Mouse (Mus musculus) intestine, postnatal 0 days (tissue): Measurements from ENCODE around the gene Fryl. TPM values are rescaled to one million over a fixed set of nuclear protein-coding genes. Genes with fewer than 3 reads are reported as not detected.

ENCODE experiments used
- ATAC-seq: fragments of 200-750 bp; cut with Nextera tagmentation; 2 replicates; pipeline ENCODE4 v1.8.0; 2017; ENCODE audit warnings: mild to moderate bottlenecking, moderate TSS enrichment, moderate library complexity
- H3K27ac ChIP-seq: fragments of 300-500 bp; sonication (generic); 2 replicates; pipeline ENCODE4 v1.5.1; 2014; ENCODE audit warnings: mild to moderate bottlenecking, low read depth, low read length, moderate library complexity
- H3K27me3 ChIP-seq: fragments of 300-500 bp; sonication (generic); replicated peaks from 2 replicates; pipeline ENCODE4 v1.6.1; 2014; ENCODE audit warnings: low read length, mixed read lengths; ENCODE audit not compliant: control insufficient read depth, insufficient read depth
- H3K36me3 ChIP-seq: fragments of 300-500 bp; sonication (generic); 2 replicates; pipeline ENCODE4 v1.6.1; 2014; ENCODE audit warnings: mild to moderate bottlenecking, moderate library complexity; ENCODE audit not compliant: control insufficient read depth, insufficient read depth
- H3K4me1 ChIP-seq: fragments of 300-500 bp; sonication (generic); replicated peaks from 2 replicates; pipeline ENCODE4 v1.6.1; 2014; ENCODE audit warnings: antibody characterized with exemption, low read length, mixed read lengths; ENCODE audit not compliant: control insufficient read depth, insufficient read depth
- H3K4me2 ChIP-seq: fragments of 300-500 bp; sonication (generic); replicated peaks from 2 replicates; pipeline ENCODE4 v1.6.1; 2014; ENCODE audit warnings: low read depth, mild to moderate bottlenecking, moderate library complexity
- H3K4me3 ChIP-seq: fragments of 300-500 bp; sonication (generic); 2 replicates; pipeline ENCODE4 v1.5.1; 2014; ENCODE audit warnings: low read depth, low read length
- H3K9ac ChIP-seq: fragments of 300-500 bp; sonication (generic); 2 replicates; pipeline ENCODE4 v1.6.1; 2014; ENCODE audit warnings: mild to moderate bottlenecking, low read depth, low read length
- H3K9me3 ChIP-seq: fragments of 300-500 bp; sonication (generic); 2 replicates; pipeline ENCODE4 v1.6.1; 2016; ENCODE audit warnings: mixed run types; ENCODE audit not compliant: control insufficient read depth
- CTCF ChIP-seq: sonication (generic); IDR thresholded peaks from 2 replicates; pipeline ENCODE4 v1.5.1; 2016; ENCODE audit warnings: low read depth, mild to moderate bottlenecking, control low read depth, antibody characterized with exemption, moderate library complexity
- WGBS: fragments of 180-500 bp; shearing (Covaris S2); extraction: QIAGEN DNeasy Blood & Tissue Kit; methylation state at CpG from one replicate; pipeline ENCODE4 v1.1.7; 2014; 5-methylcytosine and 5-hydroxymethylcytosine counted together
- polyA plus RNA-seq: library from polyadenylated mRNA; unstranded; fragments of >200 nt; fragmentation: Nextera tagmentation; extraction: Ambion mirVana; gene quantifications from 2 replicates; pipeline ENCODE4 v1.2.1, GENCODE M21; 2015

Fryl gene
- polyA plus RNA-seq, 1 experiment from 2014 or later: 28.2 TPM

DNA sequence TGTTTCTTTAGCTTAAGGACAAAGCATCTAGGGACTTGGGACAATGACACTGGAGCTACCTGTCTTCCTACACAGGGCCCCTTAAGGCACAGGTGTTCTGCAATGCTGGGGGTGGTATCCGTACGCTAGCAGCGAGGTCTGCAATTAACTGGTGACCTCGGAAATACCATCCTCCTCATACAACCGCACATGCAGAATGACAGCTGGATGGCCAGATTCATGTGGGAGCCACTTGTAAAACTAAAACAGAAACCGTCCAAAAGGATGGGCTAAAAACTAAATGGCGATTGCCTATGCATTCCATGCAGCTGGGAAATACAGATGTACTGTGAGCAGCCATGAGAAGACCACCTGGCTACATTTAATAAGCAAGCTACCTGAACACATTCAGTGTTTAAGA is 34.6 kb downstream of the Fryl start:
- WGBS: 75% methylated on average over 7 of the region's 7 CpGs
- Histone ChIP-seq H3K4me1 (no peaks in the 10 kb centered on the region), H3K9me3 (no peaks in the 10 kb centered on the region), H3K27ac (no peak overlapping the region), H3K27me3 (no peaks in the 10 kb centered on the region), H3K4me3 (no peak overlapping the region), H3K36me3 (peaks cover 6% of the 10 kb centered on the region; the same call in 1 of the 2 replicates), H3K9ac (no peak overlapping the region), H3K4me2 (no peak overlapping the region)
- ATAC-seq: no peak
- TF ChIP-seq CTCF: no peak

GRCm38 (mm10) chr5:73219716-73220115 is 36.7 kb downstream of the Fryl start:
- Histone ChIP-seq H3K4me2 (no peak overlapping the region), H3K27me3 (no peaks in the 10 kb centered on the region), H3K9me3 (no peaks in the 10 kb centered on the region), H3K9ac (no peak overlapping the region), H3K36me3 (peaks cover 6% of the 10 kb centered on the region; the same call in 1 of the 2 replicates), H3K4me1 (no peaks in the 10 kb centered on the region), H3K4me3 (no peak overlapping the region), H3K27ac (no peak overlapping the region)
- no peak for ATAC-seq
- 57% methylated on average over 3 of the region's 3 CpGs for WGBS
- no peak for TF ChIP-seq CTCF

- TF ChIP-seq CTCF: no peak
- H3K9me3 ChIP-seq: no peaks in the 10 kb centered on the region
- WGBS: 86% methylated on average over 4 of the region's 4 CpGs
- H3K4me3 ChIP-seq: no peak overlapping the region
- no peak overlapping the region for H3K9ac ChIP-seq
- no peaks in the 10 kb centered on the region for H3K4me1 ChIP-seq
- no peak overlapping the region for H3K27ac ChIP-seq
- H3K36me3 ChIP-seq: peaks cover 17% of the 10 kb centered on the region; the same call in 1 of the 2 replicates
- H3K27me3 ChIP-seq: no peaks in the 10 kb centered on the region
- ATAC-seq: no peak
- no peak overlapping the region for H3K4me2 ChIP-seq
Measured at GRCm38 (mm10) chr5:73218065-73218464, 38.4 kb downstream of the Fryl start.

GRCm38 (mm10) chr5:73217116-73217515 is 39.3 kb downstream of the Fryl start:
- H3K9ac ChIP-seq: no peak overlapping the region
- no peak overlapping the region for H3K27ac ChIP-seq
- H3K4me2 ChIP-seq: no peak overlapping the region
- peaks cover 17% of the 10 kb centered on the region; the same call in 1 of the 2 replicates for H3K36me3 ChIP-seq
- ATAC-seq: no peak
- no peaks in the 10 kb centered on the region for H3K4me1 ChIP-seq
- H3K4me3 ChIP-seq: no peak overlapping the region
- H3K9me3 ChIP-seq: no peaks in the 10 kb centered on the region
- TF ChIP-seq CTCF: no peak
- WGBS: 100% methylated on average over 1 of the region's 1 CpGs
- H3K27me3 ChIP-seq: no peaks in the 10 kb centered on the region

DNA sequence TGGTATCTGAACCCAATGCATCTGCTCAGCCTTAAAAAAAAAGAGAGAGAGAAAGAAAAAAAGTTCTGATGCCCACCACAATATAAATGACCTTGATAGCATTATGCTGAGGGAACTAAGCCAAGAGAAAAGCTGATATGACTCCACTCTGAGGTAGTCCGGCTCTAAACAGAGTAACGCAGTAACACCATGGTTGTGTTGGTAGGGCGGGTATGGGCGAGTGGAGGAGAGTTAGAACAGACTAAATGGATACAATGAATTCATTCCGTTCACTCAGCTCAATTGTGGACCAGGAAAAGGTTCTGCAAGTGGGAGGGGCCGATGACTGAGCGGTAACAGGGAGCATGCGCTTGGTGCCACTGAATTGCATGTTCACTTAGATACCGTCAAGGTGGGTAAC is 40.4 kb downstream of the Fryl start:
- H3K27me3 ChIP-seq: no peaks in the 10 kb centered on the region
- 82% methylated on average over 9 of the region's 9 CpGs for WGBS
- no peak overlapping the region for H3K27ac ChIP-seq
- no peak overlapping the region for H3K4me3 ChIP-seq
- H3K9ac ChIP-seq: no peak overlapping the region
- H3K4me1 ChIP-seq: no peaks in the 10 kb centered on the region
- no peak for ATAC-seq
- H3K9me3 ChIP-seq: no peaks in the 10 kb centered on the region
- peaks cover 17% of the 10 kb centered on the region; the same call in 1 of the 2 replicates for H3K36me3 ChIP-seq
- TF ChIP-seq CTCF: no peak
- no peak overlapping the region for H3K4me2 ChIP-seq

DNA sequence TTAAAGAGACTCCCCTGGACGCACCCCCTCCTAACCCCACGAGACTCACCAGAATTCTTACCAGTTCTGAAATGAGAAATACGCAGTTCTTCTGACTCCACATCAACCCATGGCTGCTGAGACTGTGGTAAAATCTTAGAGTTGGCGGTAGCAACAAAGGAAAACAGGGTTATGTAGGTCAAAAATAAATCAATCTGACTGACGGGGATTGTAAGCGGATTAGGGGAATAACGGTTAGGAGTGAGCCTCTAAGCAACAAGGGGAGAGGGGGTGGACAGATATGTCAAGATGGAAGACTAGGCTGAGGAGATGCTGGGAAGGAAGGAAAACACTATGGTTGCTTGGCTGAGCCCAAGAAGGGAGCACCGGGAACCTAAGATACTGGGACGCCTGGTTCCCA is 44.0 kb downstream of the Fryl start:
- H3K9ac ChIP-seq: no peak overlapping the region
- no peak overlapping the region for H3K27ac ChIP-seq
- peaks cover 19% of the 10 kb centered on the region; the same call in 1 of the 2 replicates for H3K36me3 ChIP-seq
- no peaks in the 10 kb centered on the region for H3K27me3 ChIP-seq
- H3K9me3 ChIP-seq: no peaks in the 10 kb centered on the region
- H3K4me2 ChIP-seq: no peak overlapping the region
- no peaks in the 10 kb centered on the region for H3K4me1 ChIP-seq
- WGBS: 86% methylated on average over 9 of the region's 9 CpGs
- ATAC-seq: no peak
- H3K4me3 ChIP-seq: no peak overlapping the region
- TF ChIP-seq CTCF: no peak

DNA sequence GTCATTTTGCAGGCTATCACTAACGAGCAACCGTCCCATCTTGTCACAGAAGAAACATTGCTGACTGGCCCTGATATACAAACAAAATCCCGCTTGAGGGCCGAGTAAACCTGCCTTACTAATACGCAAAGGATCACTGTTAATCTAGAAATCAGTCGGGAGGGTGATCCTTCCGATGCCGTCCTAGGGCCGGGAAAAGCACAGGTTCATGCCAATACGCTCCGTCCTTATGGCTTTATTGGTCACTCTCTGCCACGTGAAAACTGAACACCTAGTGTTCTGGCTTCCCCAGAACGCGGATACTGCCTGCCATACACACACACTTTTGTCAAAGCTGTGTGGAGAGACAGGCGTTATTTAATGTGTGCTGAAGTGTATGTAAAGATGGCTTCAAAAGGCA is 44.5 kb downstream of the Fryl start:
- Histone ChIP-seq H3K9ac (no peak overlapping the region), H3K27me3 (no peaks in the 10 kb centered on the region), H3K27ac (no peak overlapping the region), H3K4me3 (no peak overlapping the region), H3K4me1 (no peaks in the 10 kb centered on the region), H3K36me3 (peaks cover 19% of the 10 kb centered on the region; the same call in 1 of the 2 replicates), H3K9me3 (no peaks in the 10 kb centered on the region), H3K4me2 (no peak overlapping the region)
- 91% methylated on average over 15 of the region's 15 CpGs for WGBS
- no peak for TF ChIP-seq CTCF
- ATAC-seq: no peak
